Mouse (Mus musculus): ENCODE measurements at regions not wholly inside any gene's neighbourhood (a gene's known extent, or its start where the extent isn't known, plus 50 kb on each side); places are given as distances from the start of the nearest gene placed in this dataset.

DNA sequence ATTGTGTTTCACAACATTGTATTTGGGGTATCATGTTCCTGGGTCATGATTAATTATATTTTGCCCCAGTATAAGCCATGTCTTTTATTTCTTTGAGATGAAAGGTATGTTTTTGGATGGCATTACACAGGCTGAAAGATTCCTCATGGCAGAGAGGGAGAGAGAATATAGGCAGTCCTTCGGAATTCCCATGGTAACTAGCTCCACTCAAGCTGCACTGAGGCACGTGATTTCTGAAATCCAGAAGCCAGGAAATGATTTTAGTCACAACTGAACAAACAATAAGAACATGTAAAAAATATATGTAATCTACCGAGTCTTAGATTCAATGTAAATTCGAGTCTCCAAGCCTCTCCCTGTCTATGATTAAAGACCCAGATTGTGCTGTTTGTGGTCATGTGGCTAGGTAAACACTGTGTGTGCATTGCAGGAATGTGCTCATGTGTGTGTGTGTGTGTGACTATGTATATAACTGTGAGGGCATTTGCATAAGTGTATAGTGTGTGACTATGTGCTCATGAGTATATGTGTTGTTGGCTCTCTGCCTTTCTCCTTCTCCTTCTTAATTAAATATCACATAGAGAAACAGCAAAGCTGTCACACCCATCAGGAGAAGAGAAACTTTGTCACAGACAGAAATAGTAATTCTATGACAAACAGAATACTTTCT is 169.8 kb downstream of the Diras2 start:
- Histone ChIP-seq H3K36me3 (ENCODE audit: control insufficient read depth, insufficient read depth, low read length) (no peaks in the 10 kb centered on the region), H3K4me1 (ENCODE audit: control insufficient read depth, insufficient read depth, low read length) (no peaks in the 10 kb centered on the region; the same call in 1 of the 2 replicates), H3K27ac (ENCODE audit: control insufficient read depth, insufficient read depth, low read depth, low read length) (no peak overlapping the region), H3K4me3 (ENCODE audit: control insufficient read depth, low read depth, low read length) (no peak overlapping the region), H3K27me3 (ENCODE audit: control insufficient read depth, insufficient read depth, low read length) (no peaks in the 10 kb centered on the region)
- TF ChIP-seq CTCF (IDR thresholded peaks at IDR 0.05; ENCODE audit: control insufficient read depth, insufficient read depth, insufficient replicate concordance, low read depth, low read length) (no peak), POLR2A (IDR thresholded peaks at IDR 0.05; ENCODE audit: control insufficient read depth, low read depth, low read length) (no peak)

DNA sequence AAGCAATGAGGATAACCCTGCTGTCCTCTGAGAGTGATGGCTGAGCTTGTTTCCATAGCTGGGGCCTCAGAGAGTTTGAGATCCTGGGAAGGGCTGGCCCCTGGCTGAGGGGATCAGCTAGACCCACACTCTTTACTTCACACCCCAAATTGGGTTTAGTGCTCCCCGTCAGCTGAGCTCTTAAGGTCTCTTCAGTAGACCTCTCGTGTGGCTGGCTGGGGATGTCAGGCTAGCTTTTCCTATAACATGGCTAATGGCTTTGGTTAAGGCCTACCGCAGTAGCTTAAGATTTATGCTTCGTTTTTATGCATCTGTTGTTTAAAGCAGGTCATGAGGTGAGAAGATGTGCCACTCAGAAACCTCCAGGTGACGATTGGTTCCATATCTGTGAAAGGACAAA is 168.8 kb downstream of the Diras2 start:
- Histone ChIP-seq H3K36me3 (ENCODE audit: control insufficient read depth, insufficient read depth, low read length) (no peaks in the 10 kb centered on the region), H3K27me3 (ENCODE audit: control insufficient read depth, insufficient read depth, low read length) (no peaks in the 10 kb centered on the region), H3K27ac (ENCODE audit: control insufficient read depth, insufficient read depth, low read depth, low read length) (no peak overlapping the region), H3K4me3 (ENCODE audit: control insufficient read depth, low read depth, low read length) (no peak overlapping the region), H3K4me1 (ENCODE audit: control insufficient read depth, insufficient read depth, low read length) (no peaks in the 10 kb centered on the region; the same call in 1 of the 2 replicates)
- TF ChIP-seq CTCF (IDR thresholded peaks at IDR 0.05; ENCODE audit: control insufficient read depth, insufficient read depth, insufficient replicate concordance, low read depth, low read length) (no peak), POLR2A (IDR thresholded peaks at IDR 0.05; ENCODE audit: control insufficient read depth, low read depth, low read length) (no peak)

DNA sequence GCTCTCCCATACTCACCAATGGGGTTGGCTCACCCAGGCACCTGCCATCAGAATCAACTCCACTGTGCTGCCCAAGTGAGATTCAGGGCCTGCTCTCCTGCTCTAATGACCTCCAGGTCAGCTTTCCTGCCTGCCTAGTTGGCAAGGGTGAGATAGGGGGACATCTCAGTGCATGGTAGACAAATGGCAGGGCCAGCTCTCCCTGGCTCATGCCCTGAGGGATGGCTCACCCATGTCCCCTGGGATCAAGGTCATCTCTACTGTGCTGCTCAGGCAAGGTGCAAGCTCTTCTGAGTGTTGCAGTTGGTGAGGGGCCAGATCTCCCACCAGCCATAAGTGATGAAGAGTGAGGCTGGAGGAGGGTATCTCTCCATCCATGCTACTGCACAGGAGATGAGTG is 161.2 kb downstream of the Diras2 start:
- Histone ChIP-seq H3K4me1 (ENCODE audit: control insufficient read depth, insufficient read depth, low read length) (peaks cover 2% of the 10 kb centered on the region; the same call in 1 of the 2 replicates), H3K27ac (ENCODE audit: control insufficient read depth, insufficient read depth, low read depth, low read length) (no peak overlapping the region), H3K27me3 (ENCODE audit: control insufficient read depth, insufficient read depth, low read length) (no peaks in the 10 kb centered on the region), H3K36me3 (ENCODE audit: control insufficient read depth, insufficient read depth, low read length) (no peaks in the 10 kb centered on the region), H3K4me3 (ENCODE audit: control insufficient read depth, low read depth, low read length) (no peak overlapping the region)
- TF ChIP-seq CTCF (IDR thresholded peaks at IDR 0.05; ENCODE audit: control insufficient read depth, insufficient read depth, insufficient replicate concordance, low read depth, low read length), result no peak
- TF ChIP-seq POLR2A (IDR thresholded peaks at IDR 0.05; ENCODE audit: control insufficient read depth, low read depth, low read length), result no peak

DNA sequence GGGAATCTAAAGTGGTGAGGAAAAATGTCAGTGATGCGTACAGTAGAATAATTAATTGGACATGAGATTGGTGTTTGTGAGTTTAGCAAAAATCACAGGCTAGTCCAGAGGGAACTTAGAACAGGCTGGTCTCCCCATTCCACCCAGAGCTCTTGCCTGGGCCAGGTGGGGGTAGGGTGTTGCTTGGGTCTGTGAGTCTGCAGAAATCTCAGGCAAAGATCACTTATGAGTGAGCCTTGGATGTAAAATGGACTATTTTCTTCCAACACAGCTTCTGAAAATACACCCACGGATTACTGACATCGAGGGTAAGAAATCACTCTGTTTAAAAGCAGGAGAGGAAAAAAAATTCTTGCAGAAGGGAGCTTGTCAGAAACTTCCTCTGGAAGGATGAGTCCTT is 159.1 kb downstream of the Diras2 start:
- Histone ChIP-seq H3K4me3 (ENCODE audit: control insufficient read depth, low read depth, low read length) (no peak overlapping the region), H3K27ac (ENCODE audit: control insufficient read depth, insufficient read depth, low read depth, low read length) (no peak overlapping the region), H3K4me1 (ENCODE audit: control insufficient read depth, insufficient read depth, low read length) (peaks cover 2% of the 10 kb centered on the region; the same call in 1 of the 2 replicates), H3K27me3 (ENCODE audit: control insufficient read depth, insufficient read depth, low read length) (no peaks in the 10 kb centered on the region), H3K36me3 (ENCODE audit: control insufficient read depth, insufficient read depth, low read length) (no peaks in the 10 kb centered on the region)
- no peak for TF ChIP-seq CTCF (IDR thresholded peaks at IDR 0.05; ENCODE audit: control insufficient read depth, insufficient read depth, insufficient replicate concordance, low read depth, low read length)
- no peak for TF ChIP-seq POLR2A (IDR thresholded peaks at IDR 0.05; ENCODE audit: control insufficient read depth, low read depth, low read length)

DNA sequence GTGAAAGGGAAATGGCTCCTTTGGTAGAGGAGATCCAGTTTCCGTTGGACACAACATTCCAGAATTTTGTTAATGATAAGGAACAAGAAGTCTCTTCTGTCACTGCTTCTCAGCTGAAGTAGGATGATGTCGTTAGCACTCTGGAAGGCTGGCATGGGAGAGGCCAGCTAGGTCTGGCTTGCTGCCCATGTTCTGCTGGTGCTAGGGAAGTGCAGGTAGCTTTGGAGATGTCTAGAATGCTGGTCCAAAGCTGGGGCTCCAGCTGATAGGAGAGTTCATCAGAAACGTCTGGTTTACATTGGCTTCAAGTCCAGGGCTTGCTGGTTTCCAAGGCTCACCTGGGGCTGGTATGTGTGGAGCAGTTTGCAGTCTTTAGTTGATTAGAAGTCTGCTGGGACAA is 156.3 kb downstream of the Diras2 start:
- no peak overlapping the region for H3K4me3 ChIP-seq (ENCODE audit: control insufficient read depth, low read depth, low read length)
- no peaks in the 10 kb centered on the region for H3K27me3 ChIP-seq (ENCODE audit: control insufficient read depth, insufficient read depth, low read length)
- H3K4me1 ChIP-seq (ENCODE audit: control insufficient read depth, insufficient read depth, low read length), result peaks cover 2% of the 10 kb centered on the region; the same call in 1 of the 2 replicates
- no peaks in the 10 kb centered on the region for H3K36me3 ChIP-seq (ENCODE audit: control insufficient read depth, insufficient read depth, low read length)
- H3K27ac ChIP-seq (ENCODE audit: control insufficient read depth, insufficient read depth, low read depth, low read length), result no peak overlapping the region
- TF ChIP-seq CTCF (IDR thresholded peaks at IDR 0.05; ENCODE audit: control insufficient read depth, insufficient read depth, insufficient replicate concordance, low read depth, low read length) (no peak), POLR2A (IDR thresholded peaks at IDR 0.05; ENCODE audit: control insufficient read depth, low read depth, low read length) (no peak)

DNA sequence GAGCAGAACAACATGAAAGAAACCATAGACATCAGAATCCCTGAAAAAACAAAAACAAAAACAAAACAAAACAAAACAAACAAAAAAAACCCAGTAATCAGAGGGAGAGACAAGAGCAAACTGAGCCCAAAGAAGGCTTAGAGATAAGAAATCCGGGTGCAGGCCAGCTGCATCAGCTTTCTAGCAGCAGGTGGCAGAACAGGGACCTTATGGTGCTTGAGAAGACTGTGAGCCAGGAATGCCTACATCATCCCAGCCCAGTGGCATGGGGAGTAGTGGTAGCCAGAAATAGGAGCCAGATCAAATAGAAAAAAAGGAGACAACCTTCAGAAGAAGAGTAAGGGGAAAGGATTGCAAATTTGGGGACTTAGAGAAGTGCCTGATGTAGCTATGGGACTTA is 152.8 kb downstream of the Diras2 start:
- no peak overlapping the region for H3K4me3 ChIP-seq (ENCODE audit: control insufficient read depth, low read depth, low read length)
- TF ChIP-seq CTCF (IDR thresholded peaks at IDR 0.05; ENCODE audit: control insufficient read depth, insufficient read depth, insufficient replicate concordance, low read depth, low read length) (no peak), POLR2A (IDR thresholded peaks at IDR 0.05; ENCODE audit: control insufficient read depth, low read depth, low read length) (no peak)
- no peak overlapping the region for H3K27ac ChIP-seq (ENCODE audit: control insufficient read depth, insufficient read depth, low read depth, low read length)
- H3K4me1 ChIP-seq (ENCODE audit: control insufficient read depth, insufficient read depth, low read length), result peaks cover 2% of the 10 kb centered on the region; the same call in 1 of the 2 replicates
- no peaks in the 10 kb centered on the region for H3K27me3 ChIP-seq (ENCODE audit: control insufficient read depth, insufficient read depth, low read length)
- H3K36me3 ChIP-seq (ENCODE audit: control insufficient read depth, insufficient read depth, low read length), result no peaks in the 10 kb centered on the region

DNA sequence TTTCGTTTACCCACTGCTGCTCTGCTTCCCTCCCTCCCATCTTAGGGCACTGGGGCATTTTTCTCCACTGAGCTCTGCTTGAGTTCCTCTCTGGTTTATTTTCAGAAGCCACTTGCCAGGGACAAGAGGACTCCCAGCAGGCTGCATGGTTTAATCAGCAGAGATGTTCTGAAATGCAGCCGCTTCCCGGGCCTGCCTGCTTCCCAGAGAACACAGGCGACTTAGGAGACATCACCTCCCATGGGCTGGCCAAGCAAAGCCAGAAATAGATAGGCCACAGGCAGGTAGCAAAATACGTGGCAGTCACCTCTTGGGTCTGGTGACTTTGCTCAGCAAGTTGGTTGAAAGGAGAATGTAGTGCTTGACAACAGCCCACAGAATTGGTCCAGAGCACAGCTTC is 141.8 kb downstream of the Diras2 start:
- H3K36me3 ChIP-seq (ENCODE audit: control insufficient read depth, insufficient read depth, low read length), result no peaks in the 10 kb centered on the region
- H3K27ac ChIP-seq (ENCODE audit: control insufficient read depth, insufficient read depth, low read depth, low read length), result no peak overlapping the region
- no peaks in the 10 kb centered on the region for H3K27me3 ChIP-seq (ENCODE audit: control insufficient read depth, insufficient read depth, low read length)
- TF ChIP-seq CTCF (IDR thresholded peaks at IDR 0.05; ENCODE audit: control insufficient read depth, insufficient read depth, insufficient replicate concordance, low read depth, low read length) (no peak), POLR2A (IDR thresholded peaks at IDR 0.05; ENCODE audit: control insufficient read depth, low read depth, low read length) (no peak)
- no peak overlapping the region for H3K4me3 ChIP-seq (ENCODE audit: control insufficient read depth, low read depth, low read length)
- no peaks in the 10 kb centered on the region for H3K4me1 ChIP-seq (ENCODE audit: control insufficient read depth, insufficient read depth, low read length)
